Mouse (Mus musculus) erythroblast, adult 5-6 weeks (primary cell): ENCODE measurements around the gene Kcnmb3. TPM values are rescaled to one million over a fixed set of nuclear protein-coding genes. Genes with fewer than 3 reads are reported as not detected.
"Not testable (repeated sequence)": the region's sequence is repeated elsewhere in the genome, so short reads cannot be mapped to it uniquely, and the experiment has no call there.

Source experiments
- ATAC-seq: replicated peaks from 2 replicates; pipeline ENCODE4 v1.8.0; 2016; ENCODE audit warnings: moderate number of reproducible peaks, mild to moderate bottlenecking, moderate TSS enrichment, inconsistent platforms; ENCODE audit not compliant: poor library complexity, low FRiP score, severe bottlenecking
- total RNA-seq, 2 experiments: library from RNA; stranded (forward) in 1 of 2; stranded (reverse) in 1 of 2; fragments of 150-400 nt in 1 of 2; fragments of 200-764, 138-1000 nt in 1 of 2; gene quantifications; 2 replicates each; pipeline versions ENCODE4 v1.2.3 to v1.2.4; 2015 to 2017; ENCODE audit warnings: low replicate concordance in 2 of 2

Gene Kcnmb3
- total RNA-seq, 2 experiments from 2014 or later: not detected

GRCm38 (mm10) chr3:32438716-32439115 is 53.3 kb downstream of the Kcnmb3 start:
- no peak for ATAC-seq

- ATAC-seq: no peak
Measured at GRCm38 (mm10) chr3:32437820-32438219, 54.2 kb downstream of the Kcnmb3 start.

- no peak for ATAC-seq
Measured at GRCm38 (mm10) chr3:32437297-32437696, 54.7 kb downstream of the Kcnmb3 start.

- no peak for ATAC-seq
Measured at GRCm38 (mm10) chr3:32436101-32436500, 55.9 kb downstream of the Kcnmb3 start.

GRCm38 (mm10) chr3:32434016-32434415 is 58.0 kb downstream of the Kcnmb3 start:
- no peak for ATAC-seq

GRCm38 (mm10) chr3:32430394-32430793 is 61.6 kb downstream of the Kcnmb3 start:
- no peak for ATAC-seq

- not testable (repeated sequence) for ATAC-seq
Measured at GRCm38 (mm10) chr3:32429351-32429750, 62.7 kb downstream of the Kcnmb3 start.

GRCm38 (mm10) chr3:32428921-32429320 is 63.1 kb downstream of the Kcnmb3 start:
- no peak for ATAC-seq

- ATAC-seq: no peak
Measured at GRCm38 (mm10) chr3:32428361-32428760, 63.7 kb downstream of the Kcnmb3 start.

- ATAC-seq: no peak
Measured at GRCm38 (mm10) chr3:32427695-32428094, 64.3 kb downstream of the Kcnmb3 start.

Other genes starting within 250 kb of the Kcnmb3 start
- 0.42 and 1.2 TPM in 2 replicates for gene Zmat3, start 126.2 kb downstream of the Kcnmb3 start, total RNA-seq (2015; ENCODE audit: low replicate concordance)
- gene Zmat3, start 126.2 kb downstream of the Kcnmb3 start, total RNA-seq (2017; ENCODE audit: low replicate concordance): 0.14 and 0.26 TPM in 2 replicates
- 13.4 and 18.1 TPM in 2 replicates for gene Pik3ca, start 94.6 kb downstream of the Kcnmb3 start, total RNA-seq (2015; ENCODE audit: low replicate concordance)
- 19.8 and 34.8 TPM in 2 replicates for gene Pik3ca, start 94.6 kb downstream of the Kcnmb3 start, total RNA-seq (2017; ENCODE audit: low replicate concordance)
- 14.4 and 20.3 TPM in 2 replicates for gene Zfp639, start 18.0 kb upstream of the Kcnmb3 start, total RNA-seq (2015; ENCODE audit: low replicate concordance)
- 10.3 and 11.2 TPM in 2 replicates for gene Zfp639, start 18.0 kb upstream of the Kcnmb3 start, total RNA-seq (2017; ENCODE audit: low replicate concordance)
- gene Mfn1, start 37.2 kb upstream of the Kcnmb3 start, total RNA-seq (2015; ENCODE audit: low replicate concordance): 6.7 and 28.6 TPM in 2 replicates
- 37.8 and 40.3 TPM in 2 replicates for gene Mfn1, start 37.2 kb upstream of the Kcnmb3 start, total RNA-seq (2017; ENCODE audit: low replicate concordance)
- gene Gnb4, start 124.4 kb upstream of the Kcnmb3 start, total RNA-seq (2015; ENCODE audit: low replicate concordance): 4.0 and 4.2 TPM in 2 replicates
- gene Gnb4, start 124.4 kb upstream of the Kcnmb3 start, total RNA-seq (2017; ENCODE audit: low replicate concordance): 0.51 and 3.8 TPM in 2 replicates
- 24.2 and 49.2 TPM in 2 replicates for gene Actl6a, start 214.1 kb upstream of the Kcnmb3 start, total RNA-seq (2015; ENCODE audit: low replicate concordance)
- 21.7 and 22.0 TPM in 2 replicates for gene Actl6a, start 214.1 kb upstream of the Kcnmb3 start, total RNA-seq (2017; ENCODE audit: low replicate concordance)
- 40.0 and 41.8 TPM in 2 replicates for gene Ndufb5, start 244.8 kb upstream of the Kcnmb3 start, total RNA-seq (2015; ENCODE audit: low replicate concordance)
- 35.4 and 35.8 TPM in 2 replicates for gene Ndufb5, start 244.8 kb upstream of the Kcnmb3 start, total RNA-seq (2017; ENCODE audit: low replicate concordance)
- 3.7 and 22.8 TPM in 2 replicates for gene Mrpl47, start 245.4 kb upstream of the Kcnmb3 start, total RNA-seq (2015; ENCODE audit: low replicate concordance)
- gene Mrpl47, start 245.4 kb upstream of the Kcnmb3 start, total RNA-seq (2017; ENCODE audit: low replicate concordance): 3.3 and 6.0 TPM in 2 replicates